Mouse (Mus musculus) kidney, postnatal 4 days (tissue): ENCODE measurements at regions not wholly inside any gene's neighbourhood (a gene's known extent, or its start where the extent isn't known, plus 50 kb on each side); places are given as distances from the start of the nearest gene placed in this dataset.

Source experiments
- DNase-seq, 2 experiments: peaks; one replicate each; pipeline ENCODE4 v3.0.0; 2021; ENCODE audit warnings: mixed read lengths in 2 of 2

DNA sequence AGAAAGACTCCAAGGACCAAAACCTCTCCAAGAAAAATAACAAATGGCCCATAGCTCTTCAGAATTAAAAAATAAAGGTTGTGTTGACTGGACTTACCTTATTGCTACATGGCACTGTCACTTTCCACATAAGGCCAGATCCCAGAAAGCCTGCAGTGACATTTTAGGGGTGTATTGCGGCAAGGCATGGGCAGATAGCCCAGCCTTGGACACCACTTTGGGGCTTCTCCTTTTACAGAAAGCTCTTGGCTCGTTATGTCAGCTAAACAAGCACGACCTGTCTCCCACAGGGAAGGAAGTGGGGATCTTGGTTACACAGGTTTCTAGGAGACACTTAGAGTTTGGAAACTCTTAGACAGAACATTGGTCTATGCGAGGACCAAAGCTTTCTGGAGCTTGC lies 241.3 kb upstream of the Stt3b start:
- no peak for DNase-seq

DNA sequence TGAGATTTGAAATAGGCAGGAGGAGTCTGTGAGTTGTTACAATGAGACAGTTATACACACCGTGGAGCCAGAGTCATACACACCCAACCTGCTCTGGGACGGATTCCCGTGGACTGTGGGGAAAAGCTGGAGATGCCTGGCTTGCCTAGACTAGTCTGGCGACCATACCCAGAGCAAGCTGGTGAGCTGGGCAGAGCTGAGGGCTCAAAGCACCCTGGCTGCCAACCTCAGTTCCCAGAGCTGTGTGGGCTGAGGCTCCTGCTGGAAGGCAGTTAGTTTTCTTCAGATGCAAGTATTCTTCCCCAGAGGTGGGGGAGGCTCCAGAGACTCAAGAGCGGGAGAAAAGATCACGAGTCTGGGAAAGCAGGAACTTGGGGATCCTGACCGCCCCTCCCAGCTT lies 247.9 kb upstream of the Stt3b start:
- DNase-seq = no peak

DNA sequence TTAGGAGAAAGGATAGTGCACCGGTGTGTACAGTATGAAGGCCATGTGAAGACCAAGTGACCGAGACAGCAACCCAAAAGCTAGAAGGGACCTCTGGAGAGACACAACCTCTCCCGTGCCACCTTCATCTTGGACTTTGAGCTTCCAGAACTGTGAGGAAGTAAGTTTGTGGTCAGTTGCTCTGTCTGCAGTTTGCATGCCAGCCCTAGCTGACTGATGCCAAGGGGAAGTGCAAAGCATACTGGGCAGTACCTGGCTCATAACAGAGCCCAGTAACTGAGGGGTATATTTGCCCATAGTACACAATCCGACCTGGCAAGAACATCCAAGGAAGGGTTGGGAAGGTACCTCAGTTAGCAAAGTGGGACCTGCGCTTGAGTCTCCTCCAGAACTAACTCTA lies 249.3 kb upstream of the Stt3b start:
- DNase-seq = no peak

DNA sequence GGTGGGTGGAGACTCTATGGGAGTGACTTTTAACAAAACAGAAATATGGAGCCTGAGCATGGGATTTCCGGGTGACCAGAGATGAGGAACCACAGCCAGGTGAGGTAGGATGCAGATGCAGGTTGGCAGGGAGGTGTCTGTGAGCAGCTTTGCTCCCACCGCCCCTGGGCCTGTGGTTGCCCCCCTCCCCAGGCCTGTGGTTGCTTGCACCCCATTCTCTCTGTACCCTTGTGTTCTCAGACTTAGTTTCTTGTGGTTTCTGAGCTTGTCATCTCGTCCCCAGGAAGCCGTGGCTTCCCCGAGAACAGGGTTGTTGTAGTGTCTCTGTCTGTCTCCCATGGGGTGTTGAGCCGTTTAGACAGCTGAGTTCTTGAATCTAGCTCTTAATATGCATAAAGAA lies 251.0 kb upstream of the Stt3b start:
- no peak for DNase-seq

DNA sequence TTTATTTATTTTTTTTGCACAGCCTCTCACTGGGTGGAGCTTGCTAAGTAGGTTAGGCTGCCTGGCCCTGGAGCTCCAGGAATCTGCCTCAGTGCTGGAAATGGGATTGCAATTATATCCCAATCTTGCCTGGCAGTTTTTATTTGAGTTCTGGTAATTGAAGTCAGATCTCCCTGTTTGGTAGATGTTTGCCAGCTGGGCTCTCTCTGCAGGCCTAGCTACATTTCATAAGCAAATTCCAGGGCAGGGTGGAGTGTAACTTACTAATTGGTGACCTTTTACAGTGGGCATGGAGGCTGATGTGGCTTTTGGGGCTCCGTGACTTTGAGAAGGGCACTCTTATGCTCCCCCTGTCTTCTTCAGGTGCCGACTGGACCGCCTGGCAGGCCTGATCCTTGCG lies 252.6 kb upstream of the Stt3b start:
- DNase-seq = no peak

DNA sequence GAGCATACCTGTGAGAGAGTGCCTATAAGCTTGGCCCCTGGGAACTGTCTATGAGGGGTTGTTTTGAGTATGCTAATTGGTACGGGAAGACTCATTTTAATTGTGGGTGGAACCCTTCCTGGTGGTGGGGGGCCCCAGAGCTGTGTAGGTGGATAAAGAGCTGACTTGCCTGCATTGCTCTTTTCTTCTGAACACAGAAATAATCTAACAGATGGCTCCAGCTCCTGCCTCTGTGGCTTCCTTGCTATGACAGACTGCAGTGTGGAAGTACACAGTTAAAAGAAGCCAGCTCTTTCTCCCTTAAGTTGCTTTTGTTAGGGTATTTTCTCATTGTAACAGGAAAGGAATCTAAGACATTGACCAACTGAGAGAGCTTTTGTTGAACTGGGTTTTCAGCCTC lies 254.1 kb upstream of the Stt3b start:
- DNase-seq = no peak

DNA sequence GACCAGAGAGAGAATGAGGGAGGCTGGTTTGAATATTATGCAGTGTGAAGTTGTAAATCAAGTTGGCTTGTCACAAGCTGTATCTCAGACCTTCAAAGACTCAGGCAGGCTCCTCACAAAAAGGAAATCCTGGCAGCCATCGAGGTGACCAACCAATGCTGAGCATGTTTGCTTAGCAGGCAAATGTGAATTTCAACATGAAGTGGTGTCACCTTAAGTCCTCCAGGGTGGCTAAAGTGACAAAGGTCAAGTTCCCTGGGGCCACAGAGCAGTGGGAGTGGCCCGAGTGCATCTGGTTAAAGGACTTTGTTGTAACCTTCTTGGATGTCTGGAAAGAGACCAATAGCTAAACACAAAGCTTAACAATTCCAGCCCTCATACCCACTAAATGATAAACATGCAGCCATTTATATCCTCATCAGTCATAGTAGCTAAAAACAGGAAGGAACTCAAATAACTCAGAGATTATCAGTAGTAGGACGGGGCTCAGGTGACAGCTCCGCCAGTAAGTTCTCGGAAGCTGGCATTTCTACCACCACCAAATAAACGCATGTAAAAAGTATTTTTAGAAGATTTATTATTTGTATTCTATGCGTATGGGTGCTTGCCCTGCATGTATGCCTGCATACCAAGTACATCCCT lies 258.6 kb upstream of the Stt3b start:
- peak in 1 of 2 experiments; percentile 5 for DNase-seq

DNA sequence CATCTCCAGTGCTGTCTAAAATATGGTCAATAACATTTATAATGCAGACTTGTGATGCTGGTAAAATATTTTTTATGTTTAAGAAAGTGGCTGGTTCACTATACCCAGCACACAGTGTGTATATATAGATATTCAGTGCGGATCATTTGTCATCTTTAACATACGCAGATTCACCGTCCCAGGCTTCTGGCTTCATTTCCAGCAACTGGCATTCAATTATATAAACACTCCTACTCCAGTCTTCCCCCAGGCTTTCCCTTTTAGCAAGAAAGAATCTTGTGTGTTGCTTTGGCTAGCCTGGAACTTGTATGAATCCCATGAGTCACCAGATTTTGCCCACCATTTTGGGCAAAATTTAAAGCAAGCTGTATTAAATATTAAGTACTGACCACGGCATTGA lies 260.8 kb upstream of the Stt3b start:
- DNase-seq = no peak

DNA sequence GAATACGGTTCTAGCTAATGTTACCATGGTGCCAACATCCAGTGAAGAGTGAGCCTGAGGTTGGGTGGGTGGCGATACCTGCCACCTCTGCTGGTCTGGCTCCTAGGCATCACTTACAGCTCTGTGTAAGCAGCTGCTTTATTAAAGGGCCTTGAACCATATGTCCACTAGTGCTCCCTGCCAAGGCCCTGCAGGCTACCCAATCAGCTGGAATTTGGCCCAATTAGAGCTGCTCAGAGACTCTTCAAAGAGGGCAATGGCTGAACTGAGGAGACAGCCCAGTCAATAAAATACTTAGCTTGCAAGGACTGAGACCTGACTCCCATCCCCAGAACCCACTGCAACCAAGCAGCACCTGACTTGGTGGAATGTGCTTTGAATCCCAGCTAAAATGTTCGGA lies 270.9 kb upstream of the Stt3b start:
- no peak for DNase-seq

DNA sequence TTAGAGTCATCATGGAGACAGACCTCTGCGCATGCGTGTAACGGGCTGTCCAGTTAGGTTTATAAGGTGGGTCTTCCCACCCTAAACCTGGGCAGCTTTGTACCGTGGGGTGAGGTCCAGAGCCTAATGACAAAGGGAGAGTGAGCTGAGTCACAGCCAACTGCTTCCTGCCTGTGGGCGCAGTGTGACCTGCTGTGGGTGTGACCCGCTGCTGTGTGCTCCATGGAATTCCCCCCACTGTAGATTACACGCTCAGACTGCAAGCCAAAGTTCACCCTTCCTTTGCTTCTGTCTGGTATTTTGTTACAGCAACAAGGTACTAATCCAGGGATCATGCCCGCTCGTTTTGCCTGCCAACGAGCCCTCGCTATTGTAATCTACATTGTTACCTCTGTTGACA lies 273.3 kb upstream of the Stt3b start:
- DNase-seq = no peak

DNA sequence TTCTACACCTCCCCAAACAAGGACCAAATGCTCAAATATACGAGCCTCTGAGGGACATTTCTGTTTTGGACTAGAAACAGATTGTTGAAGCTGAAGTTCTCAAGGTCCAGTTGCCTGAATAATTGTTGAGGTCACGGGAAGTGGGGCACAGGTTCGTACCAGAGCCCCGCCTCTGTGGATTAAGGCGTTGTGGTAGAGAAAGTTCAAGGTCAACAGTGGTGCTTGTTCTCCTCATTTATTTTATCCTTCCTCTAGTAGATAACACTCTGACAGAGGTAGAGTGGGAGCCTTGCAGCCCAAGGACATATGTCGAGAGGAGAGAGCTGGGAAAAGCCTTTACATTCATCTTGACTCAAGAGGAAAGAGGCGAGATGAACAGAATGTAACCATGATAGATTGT lies 274.7 kb upstream of the Stt3b start:
- DNase-seq = no peak

DNA sequence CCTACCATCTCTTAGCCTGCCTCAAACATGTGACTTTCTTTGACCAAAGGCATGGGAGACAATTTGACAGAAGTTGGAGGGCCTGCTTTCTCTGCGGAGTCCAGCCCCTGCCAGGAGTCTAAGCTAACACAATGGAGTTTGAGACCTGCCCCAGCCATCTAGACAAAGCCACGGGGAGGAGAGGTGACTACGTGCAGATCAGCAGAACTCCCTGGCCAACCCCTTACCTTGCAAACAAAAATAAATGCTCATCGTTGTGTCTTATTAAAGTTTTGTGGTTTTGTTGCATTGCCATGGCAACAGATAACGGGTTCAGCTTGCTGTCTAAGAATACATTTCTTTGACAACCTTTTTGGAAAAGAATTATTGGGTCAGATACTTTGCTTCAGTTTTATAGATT lies 282.2 kb upstream of the Stt3b start:
- no peak for DNase-seq

DNA sequence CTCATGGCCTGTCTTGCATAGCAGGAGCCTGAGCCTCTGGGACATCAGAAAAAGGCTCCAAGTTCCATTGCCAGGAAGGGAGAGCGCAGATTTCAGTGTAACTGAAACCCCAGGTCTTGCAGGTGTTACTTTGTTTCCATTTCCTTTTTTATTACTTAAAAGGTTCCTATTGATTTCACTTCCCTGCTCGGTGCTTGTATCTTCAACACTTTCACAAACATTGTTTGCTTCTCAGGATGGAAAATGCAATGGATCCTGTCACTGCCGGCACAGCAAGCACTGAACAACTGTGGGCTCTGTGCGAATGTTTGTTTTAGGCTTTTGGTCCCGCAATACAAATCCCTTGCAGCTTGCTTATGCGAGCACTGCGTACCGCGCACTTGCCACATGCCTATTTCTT lies 290.0 kb upstream of the Stt3b start:
- DNase-seq = no peak

DNA sequence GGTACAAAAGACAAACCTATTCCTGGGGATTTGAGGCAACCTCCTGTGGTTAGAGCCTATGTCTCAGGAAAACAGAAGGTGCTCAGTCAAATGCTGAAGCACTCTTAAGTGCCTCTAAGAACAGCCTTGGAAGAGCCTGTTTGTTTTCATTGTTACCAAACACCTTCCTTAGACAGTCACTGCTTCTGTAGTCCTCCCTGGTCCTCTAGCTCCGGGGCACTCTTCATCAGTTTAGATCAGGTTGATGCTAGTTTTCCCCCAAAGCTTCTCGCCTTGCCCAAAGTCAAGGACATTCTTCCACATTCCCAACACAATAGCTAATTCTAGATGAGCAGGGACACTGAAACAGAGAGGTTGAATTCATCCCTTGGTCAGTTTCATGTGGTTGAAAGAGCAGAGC lies 290.6 kb upstream of the Stt3b start:
- DNase-seq = no peak

DNA sequence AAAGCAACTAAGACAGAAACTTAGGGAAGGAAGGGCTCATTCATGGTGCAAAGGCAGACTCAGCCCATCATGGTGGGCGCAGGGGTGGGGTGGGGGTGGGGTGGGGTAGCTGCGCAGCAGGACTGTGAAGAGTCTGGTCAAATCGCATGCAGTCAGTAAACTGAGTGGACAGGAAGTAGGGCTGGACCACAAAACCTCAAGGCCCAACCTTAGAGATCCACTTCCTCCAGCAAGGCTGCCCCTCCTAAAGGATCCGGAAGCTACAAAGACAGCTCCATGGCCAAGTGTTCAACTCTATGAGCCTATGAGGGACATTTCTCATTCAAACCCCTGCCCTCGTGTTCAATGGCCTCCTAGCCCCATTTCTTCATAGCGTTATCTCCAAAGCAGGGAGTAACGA lies 292.6 kb upstream of the Stt3b start:
- no peak for DNase-seq

DNA sequence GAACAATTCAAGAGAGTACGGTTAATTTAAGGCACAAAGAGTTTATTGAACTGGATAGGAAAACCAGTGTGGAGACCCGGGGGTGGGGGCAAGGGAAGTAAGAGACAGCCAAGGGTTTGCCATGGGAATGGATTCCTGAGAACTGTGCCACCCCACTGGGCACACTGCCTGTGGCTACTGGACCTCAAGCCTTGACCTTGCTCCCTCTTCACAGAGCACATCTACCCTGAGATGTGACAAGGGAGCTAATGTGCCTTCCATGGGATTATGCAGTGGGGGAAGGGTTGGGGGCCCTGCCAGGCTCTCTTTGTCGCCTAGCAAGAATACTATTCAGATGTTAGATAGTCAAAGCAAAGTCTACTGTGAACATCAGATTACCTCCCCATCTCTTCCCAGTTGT lies 294.2 kb upstream of the Stt3b start:
- DNase-seq = no peak

DNA sequence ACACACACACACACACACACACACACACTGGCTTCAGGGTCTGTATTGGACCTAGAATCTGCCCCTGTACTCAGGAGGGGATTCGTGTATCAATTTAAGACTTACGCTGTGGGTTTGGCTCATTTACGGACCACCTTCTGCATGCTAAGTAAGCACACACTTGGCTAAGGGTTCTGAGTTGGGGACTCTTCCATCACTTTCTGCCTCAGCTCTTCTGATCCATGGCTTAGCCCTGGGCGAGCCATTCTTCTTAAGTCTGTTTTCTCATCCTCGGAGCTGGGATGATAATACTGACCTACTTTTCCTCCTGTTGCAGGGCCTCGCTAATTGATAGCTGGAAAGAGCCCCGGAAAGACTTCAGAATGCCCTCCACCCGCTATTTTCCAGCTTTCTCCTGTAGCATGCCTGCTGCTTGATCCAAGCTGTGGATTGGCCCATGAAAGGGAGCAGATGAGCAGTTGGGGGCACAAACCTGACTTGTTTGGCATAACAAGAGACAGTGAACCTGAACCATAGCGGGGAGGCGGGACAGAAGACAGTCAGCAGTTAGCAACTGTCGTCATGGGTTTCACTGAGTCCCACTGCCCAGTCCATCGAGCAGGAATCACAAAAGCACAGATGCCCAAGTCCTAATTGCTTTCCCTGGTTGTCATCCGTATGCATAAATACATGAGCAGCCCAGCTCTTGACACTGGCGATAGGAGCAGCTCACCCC lies 294.9 kb upstream of the Stt3b start:
- DNase-seq = no peak

DNA sequence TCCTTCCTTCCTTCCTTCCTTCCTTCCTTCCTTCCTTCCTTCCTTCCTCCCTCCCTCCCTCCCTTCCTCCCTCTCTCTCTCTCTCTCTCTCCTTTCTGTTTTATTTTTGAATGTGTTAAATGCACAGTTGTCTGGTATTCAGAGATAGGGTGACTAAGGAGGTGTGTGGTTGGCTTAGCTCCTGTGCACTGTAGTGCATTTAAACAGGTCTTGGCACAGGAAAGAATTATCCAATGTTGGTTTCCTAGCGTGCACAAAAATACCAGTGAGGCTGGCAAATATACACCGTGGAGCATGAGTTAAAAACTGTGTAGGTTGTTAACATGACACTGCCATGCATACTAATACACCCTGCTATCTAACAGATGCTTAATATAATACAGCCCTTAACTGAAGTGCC lies 297.7 kb upstream of the Stt3b start:
- DNase-seq = no peak

DNA sequence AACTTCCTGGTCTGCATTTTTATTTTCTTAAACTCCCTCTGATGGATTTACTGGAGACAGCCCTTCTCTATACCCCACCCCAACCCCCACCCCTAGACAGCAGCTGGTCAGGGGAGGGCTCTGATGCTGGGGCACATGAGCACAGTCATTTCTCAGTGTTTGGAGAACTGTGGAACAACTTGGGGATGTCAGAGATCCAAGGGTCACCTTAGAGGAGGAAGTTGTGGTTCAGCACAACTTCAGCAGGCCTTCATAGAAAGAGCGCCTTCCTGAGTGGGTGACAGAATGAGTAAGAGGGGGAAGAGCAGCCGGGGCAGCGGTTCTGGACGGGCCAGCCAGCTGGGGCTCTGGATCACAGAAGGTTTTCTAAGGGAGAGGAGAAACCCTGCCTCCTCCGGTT lies 298.2 kb upstream of the Stt3b start:
- peak; percentile 22 to 40 for DNase-seq

DNA sequence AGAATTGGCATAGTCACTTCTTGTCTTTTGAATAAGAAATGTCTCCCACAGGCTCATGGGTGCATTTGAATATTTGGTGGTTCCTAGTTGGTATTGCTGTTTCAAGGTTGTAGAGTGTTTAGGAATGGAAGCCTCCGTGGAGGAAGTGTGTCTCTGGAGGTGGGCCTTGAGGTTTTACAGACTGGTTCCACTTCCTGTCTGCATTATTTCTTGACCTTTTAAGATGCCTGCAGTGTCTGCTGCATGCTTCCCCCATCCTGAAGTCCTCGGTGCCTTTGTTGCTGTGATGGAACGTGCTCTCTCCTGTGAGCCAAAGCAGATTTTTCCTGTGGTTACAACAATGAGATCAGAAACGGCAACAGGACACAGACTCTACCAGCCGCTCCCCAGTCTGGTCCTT lies 299.4 kb upstream of the Gadl1 start:
- DNase-seq = no peak

DNA sequence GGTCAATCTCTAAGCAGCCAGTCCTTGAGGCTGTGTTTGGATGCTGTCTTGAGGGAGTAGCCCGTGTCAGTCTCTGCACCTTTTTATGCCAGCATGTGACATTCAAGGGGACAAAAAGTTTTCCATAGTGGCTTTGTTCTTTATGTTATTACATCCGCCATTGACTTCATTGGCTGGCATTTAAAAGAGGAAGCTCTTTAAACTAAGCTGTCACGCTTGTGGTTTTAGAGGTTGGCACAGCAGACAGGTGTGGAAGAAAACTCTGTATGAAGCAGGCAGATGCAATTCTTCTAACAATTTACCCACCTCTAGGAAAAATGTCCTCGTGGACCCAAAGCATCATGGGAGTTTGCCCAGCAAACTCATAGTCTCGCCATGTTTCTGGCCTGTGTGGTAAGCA lies 297.5 kb upstream of the Gadl1 start:
- no peak for DNase-seq

DNA sequence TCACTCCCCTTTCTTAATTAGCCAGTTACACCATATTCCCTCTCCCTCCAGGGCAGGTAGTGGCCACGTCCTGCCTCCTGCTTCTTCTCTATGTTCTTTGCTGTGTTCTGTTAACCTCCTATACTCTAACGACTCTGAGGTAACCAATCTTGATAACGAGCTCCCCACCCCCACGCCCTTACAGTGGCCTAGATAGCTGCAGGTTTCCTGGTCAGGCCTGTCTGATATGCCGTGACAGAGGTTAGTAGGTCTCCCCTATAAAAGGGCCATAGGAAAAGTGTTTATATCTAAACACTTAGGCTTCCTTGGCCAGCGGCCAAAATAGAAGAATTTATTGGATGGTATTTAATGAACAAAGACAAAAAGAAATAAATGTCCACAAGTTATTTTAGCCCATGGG lies 296.3 kb upstream of the Gadl1 start:
- no peak for DNase-seq

DNA sequence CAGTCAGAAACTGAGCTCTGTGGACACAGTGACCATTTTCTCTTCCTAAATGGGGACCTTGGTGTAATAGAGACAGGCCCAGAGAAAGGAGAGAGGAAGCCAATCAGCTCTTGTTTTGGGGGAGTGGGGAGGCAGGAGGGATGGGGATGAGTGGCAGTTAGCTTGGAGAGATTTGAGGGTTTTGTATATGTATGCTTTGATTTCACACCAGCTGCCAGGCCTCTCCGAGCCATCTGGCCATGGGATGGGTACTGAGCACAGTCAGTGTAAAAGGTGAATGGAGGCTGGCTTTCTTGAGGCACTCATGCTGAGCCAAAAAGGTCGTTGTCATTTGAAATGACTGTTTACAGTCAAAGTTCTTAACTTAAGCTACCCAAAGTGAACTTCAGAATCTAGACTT lies 295.2 kb upstream of the Gadl1 start:
- DNase-seq = no peak

DNA sequence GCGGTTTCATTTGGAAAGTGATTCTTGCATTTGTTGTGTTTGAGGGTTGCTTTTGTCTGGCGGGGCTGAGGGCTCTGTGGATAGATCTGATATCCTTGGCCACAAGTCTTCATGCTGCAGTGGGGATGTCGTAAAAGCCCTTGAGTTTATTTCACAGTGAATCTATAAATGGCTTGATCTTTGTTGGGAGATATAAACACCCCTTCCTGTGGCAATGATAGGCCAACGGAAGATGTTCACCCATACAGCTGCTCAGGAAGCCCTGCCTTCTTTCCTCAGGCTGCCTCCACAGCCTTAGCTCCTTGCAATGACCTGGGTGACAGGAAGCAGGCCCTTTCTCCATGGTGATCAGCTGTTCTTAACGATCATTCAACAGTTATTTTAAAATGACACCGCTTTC lies 291.3 kb upstream of the Gadl1 start:
- no peak for DNase-seq

DNA sequence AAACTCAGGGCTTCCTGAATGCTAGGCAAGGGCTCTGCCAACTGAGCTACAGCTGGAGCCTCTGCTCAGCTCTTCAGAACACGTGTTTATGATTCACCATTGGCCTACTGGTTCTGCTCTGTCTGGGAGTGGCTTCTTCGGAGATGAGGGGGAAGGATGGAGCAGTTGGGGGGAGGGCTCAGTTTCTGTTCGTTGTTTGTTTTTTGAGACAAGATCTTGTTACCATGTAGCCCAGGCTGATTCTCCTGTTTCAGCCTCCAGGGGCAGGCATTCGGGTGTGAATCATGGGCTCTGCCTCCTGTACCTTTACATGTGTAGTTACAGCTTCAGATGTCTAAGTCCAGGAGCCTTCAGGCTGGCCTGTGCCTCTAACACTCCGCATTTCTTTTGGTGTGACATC lies 285.3 kb upstream of the Gadl1 start:
- peak in 1 of 2 experiments; percentile 25 for DNase-seq
